Comparison of ENCODE assay signal across 8 mouse cellular contexts in genomic region chr12:59460997-59461961, GRCm38 (mm10).
DNase-seq lines count a peak whose midpoint lies in the region; ATAC-seq lines count a peak whose summit lies in the region.

No protein-coding gene starts in this region.

- H3K9me3 ChIP-seq in embryonic facial prominence, embryonic 14.5 days (ENCODE audit: control insufficient read depth, low read length): no peaks in the 10 kb centered on the region

- no peak overlapping the region for H3K27ac ChIP-seq in embryonic facial prominence, embryonic 14.5 days (replicated peaks; ENCODE audit: low read depth, low read length)

- no peaks in the 10 kb centered on the region for H3K27me3 ChIP-seq in embryonic facial prominence, embryonic 14.5 days (replicated peaks; ENCODE audit: control insufficient read depth, insufficient read depth, low read length)

- H3K4me3 ChIP-seq in embryonic facial prominence, embryonic 14.5 days (ENCODE audit: low read depth, low read length): no peak overlapping the region

- no peak overlapping the region for H3K4me2 ChIP-seq in embryonic facial prominence, embryonic 14.5 days (ENCODE audit: low read depth, low read length)

- DNase-seq in embryo, embryonic 10 days (ENCODE audit: low spot score): peak; percentile 15
- no peak for DNase-seq in embryo, embryonic 9.5 days (ENCODE audit: extremely low spot score)
- DNase-seq in right cerebral cortex, postnatal 10 days (ENCODE audit: low spot score in 2 of 2): peak; percentile 56 to 57
- DNase-seq in right cerebral cortex, adult 2 months (ENCODE audit: low spot score in 2 of 2): no peak
- DNase-seq in embryonic facial prominence, embryonic 14.5 days (ENCODE audit: low spot score): peak; percentile 61
- DNase-seq in retina, postnatal 1 day: peak; percentile 64
- DNase-seq in heart, postnatal 14 days: no peak

- H3K4me1 ChIP-seq in embryonic facial prominence, embryonic 14.5 days (ENCODE audit: control insufficient read depth, insufficient read depth, low read length): no peaks in the 10 kb centered on the region

- intact Hi-C loops in heart, postnatal 14 days (cut with DNase I): no loop called here

- ATAC-seq in embryonic facial prominence, embryonic 14.5 days (ENCODE audit: low read depth): peak; percentile 80
- no peak for ATAC-seq in erythroid progenitor cell, adult 5-6 weeks (replicated peaks; ENCODE audit: low FRiP score, poor library complexity, severe bottlenecking)

- no peak overlapping the region for H3K9ac ChIP-seq in embryonic facial prominence, embryonic 14.5 days (ENCODE audit: low read depth, low read length)

- no peaks in the 10 kb centered on the region for H3K36me3 ChIP-seq in embryonic facial prominence, embryonic 14.5 days (ENCODE audit: control insufficient read depth, insufficient read depth, low read length)

- WGBS in embryonic facial prominence, embryonic 14.5 days: 64% methylated on average over 10 of the region's 10 CpGs

Comparison
In these comparisons a context has a peak if more than half of its experiments do, and no peak if none do; other contexts are left out.
1. DNase-seq: peak in embryo, embryonic 10 days (single experiment), right cerebral cortex, postnatal 10 days (2 of 2), embryonic facial prominence, embryonic 14.5 days (single experiment) and retina, postnatal 1 day (single experiment); none in embryo, embryonic 9.5 days (single experiment), right cerebral cortex, adult 2 months (0 of 2) and heart, postnatal 14 days (0 of 2).